Mouse (Mus musculus) embryonic facial prominence, embryonic 13.5 days (tissue): Measurements from ENCODE around the gene Eya4. TPM values are rescaled to one million over a fixed set of nuclear protein-coding genes. Genes with fewer than 3 reads are reported as not detected.
A peak's percentile ranks its signal among the peaks of the same experiment; 100 is the strongest.

Source experiments
- ATAC-seq: fragments of 200-750 bp; cut with Nextera tagmentation; 2 replicates; pipeline ENCODE4 v1.8.0; 2017; ENCODE audit warnings: low read depth; ENCODE audit not compliant: insufficient number of reproducible peaks, insufficient read depth, low FRiP score, low TSS enrichment
- H3K27ac ChIP-seq: fragments of 300-500 bp; sonication (generic); 2 replicates; pipeline ENCODE4 v1.5.1; 2015; ENCODE audit warnings: moderate library complexity, mild to moderate bottlenecking, inconsistent platforms
- H3K27me3 ChIP-seq: fragments of 300-500 bp; sonication (generic); 2 replicates; pipeline ENCODE4 v1.6.1; 2015; ENCODE audit warnings: mild to moderate bottlenecking, inconsistent platforms
- H3K36me3 ChIP-seq: fragments of 300-500 bp; sonication (generic); 2 replicates; pipeline ENCODE4 v1.6.1; 2015; ENCODE audit warnings: mild to moderate bottlenecking, inconsistent platforms
- H3K4me1 ChIP-seq: fragments of 300-500 bp; sonication (generic); 2 replicates; pipeline ENCODE4 v1.6.1; 2015; ENCODE audit warnings: inconsistent platforms
- H3K4me2 ChIP-seq: fragments of 300-500 bp; sonication (generic); 2 replicates; pipeline ENCODE4 v1.6.1; 2015; ENCODE audit warnings: moderate library complexity, mild to moderate bottlenecking, inconsistent platforms
- H3K4me3 ChIP-seq: fragments of 300-500 bp; sonication (generic); 2 replicates; pipeline ENCODE4 v1.5.1; 2015; ENCODE audit warnings: mild to moderate bottlenecking, inconsistent platforms
- H3K9ac ChIP-seq: fragments of 300-500 bp; sonication (generic); 2 replicates; pipeline ENCODE4 v1.6.1; 2015; ENCODE audit warnings: mild to moderate bottlenecking, inconsistent platforms
- H3K9me3 ChIP-seq: fragments of 300-500 bp; sonication (generic); 2 replicates; pipeline ENCODE4 v1.6.1; 2016; ENCODE audit warnings: inconsistent platforms
- WGBS: fragments of 180-500 bp; shearing (Covaris S2); methylation state at CpG from one replicate; pipeline ENCODE4 v1.1.7; 2015; ENCODE audit warnings: mixed read lengths; 5-methylcytosine and 5-hydroxymethylcytosine counted together
- polyA plus RNA-seq: library from polyadenylated mRNA; unstranded; fragments of >200 nt; fragmentation: Nextera tagmentation; extraction: Ambion mirVana; gene quantifications from 2 replicates; pipeline ENCODE4 v1.2.1, GENCODE M21; 2015

Gene Eya4
- polyA plus RNA-seq, 1 experiment from 2014 or later: 13.1 TPM

DNA sequence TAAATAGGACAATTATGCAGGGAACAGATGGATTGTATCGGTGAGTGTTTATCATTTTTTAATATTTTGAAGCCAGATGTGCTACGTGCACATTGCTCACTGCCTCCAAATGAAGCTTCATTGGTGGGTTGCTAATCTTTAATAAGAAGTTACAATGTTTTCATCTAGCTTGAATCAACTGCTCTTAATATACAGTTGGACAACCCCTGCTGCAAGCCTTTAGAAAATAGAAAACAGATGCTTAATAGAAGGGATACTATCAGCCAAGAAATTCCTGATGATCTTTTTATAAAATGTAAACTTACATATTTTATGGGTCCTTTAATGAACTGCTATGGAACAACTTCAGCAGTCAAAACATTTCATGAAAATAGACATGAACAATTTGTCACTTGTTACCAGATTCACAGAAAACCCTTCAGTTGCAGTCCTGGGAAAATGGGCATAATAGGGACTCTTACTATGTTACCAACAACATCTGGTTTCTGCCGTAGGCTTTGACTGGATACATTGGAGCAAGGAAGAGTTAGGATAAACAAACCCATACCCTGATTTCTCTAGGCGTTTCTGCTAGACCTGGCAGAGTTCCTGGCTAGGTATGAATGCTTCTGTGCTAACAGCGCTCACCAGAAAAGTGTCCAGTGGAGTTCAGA is 290.4 kb downstream of the Eya4 start:
- Histone ChIP-seq H3K9me3 (no peaks in the 10 kb centered on the region), H3K27ac (peak overlapping the region; percentile 55), H3K27me3 (no peaks in the 10 kb centered on the region), H3K9ac (no peak overlapping the region), H3K4me3 (no peak overlapping the region), H3K36me3 (no peaks in the 10 kb centered on the region), H3K4me2 (no peak overlapping the region), H3K4me1 (peaks cover 14% of the 10 kb centered on the region)
- WGBS: 42% methylated on average over 5 of the region's 5 CpGs
- ATAC-seq: 0 out of 2 replicates have a peak, but pooled peaks have one; percentile 52

GRCm38 (mm10) chr10:23053379-23053915 is 297.1 kb downstream of the Eya4 start:
- H3K27ac ChIP-seq: no peak overlapping the region
- H3K4me1 ChIP-seq: no peaks in the 10 kb centered on the region
- H3K4me3 ChIP-seq: no peak overlapping the region
- H3K4me2 ChIP-seq: no peak overlapping the region
- H3K9ac ChIP-seq: no peak overlapping the region
- H3K36me3 ChIP-seq: no peaks in the 10 kb centered on the region
- 84% methylated on average over 8 of the region's 8 CpGs for WGBS
- H3K27me3 ChIP-seq: no peaks in the 10 kb centered on the region
- no peak for ATAC-seq
- no peaks in the 10 kb centered on the region for H3K9me3 ChIP-seq
